Comparison of ENCODE assay signal across 15 mouse cellular contexts in the genomic region with DNA sequence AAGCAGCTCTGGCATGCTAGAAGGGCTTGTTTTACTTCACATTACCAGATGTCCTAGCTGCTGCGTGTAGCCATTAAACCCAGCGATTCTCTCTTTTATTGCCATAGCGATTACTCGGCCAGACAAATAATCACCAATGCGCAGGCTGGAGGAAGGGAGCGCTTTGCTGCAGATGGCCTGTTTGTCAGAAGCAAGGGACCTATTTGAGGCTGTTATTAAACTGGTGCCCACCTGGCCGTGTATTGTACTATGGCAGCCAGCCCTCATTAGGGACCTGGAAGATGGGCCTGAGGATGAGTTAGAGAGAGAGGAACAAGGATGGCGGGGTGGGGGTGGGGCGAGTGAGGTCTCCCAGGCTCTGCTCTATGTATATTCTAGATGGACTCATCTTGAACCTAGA. TPM values are rescaled to one million over a fixed set of nuclear protein-coding genes. Genes with fewer than 3 reads are reported as not detected.
DNase-seq lines count a peak whose midpoint lies in the region; ATAC-seq and TF ChIP-seq lines count a peak whose summit lies in the region.
"Had no signal": no experiment of that assay in that cellular context is flagged by ENCODE, and none has a peak within 500 bp of the region (broad histone marks: within the 10 kb centered on the region; RNA-seq: fewer than 3 reads in every experiment).

No protein-coding gene starts in this region.

- H3K4me1 ChIP-seq in neural tube, embryonic 11.5 days (ENCODE audit: control insufficient read depth, insufficient read depth, low read length): no peaks in the 10 kb centered on the region
- no peaks in the 10 kb centered on the region for H3K4me1 ChIP-seq in liver, postnatal 0 days (ENCODE audit: insufficient read depth)

- H3K36me3 ChIP-seq in neural tube, embryonic 11.5 days (ENCODE audit: control insufficient read depth, insufficient read depth, low read length): no peaks in the 10 kb centered on the region
- 0 out of 2 replicates have a peak, but pooled peaks cover 4% of the 10 kb centered on the region for H3K36me3 ChIP-seq in liver, postnatal 0 days (replicated peaks; ENCODE audit: insufficient read depth, low read length)
- H3K36me3 ChIP-seq: embryonic facial prominence, embryonic 15.5 days; heart, embryonic 15.5 days had no signal

- TF ChIP-seq EP300 in liver, postnatal 0 days (IDR thresholded peaks at IDR 0.05; ENCODE audit: low read depth): no peak

- H3K9me3 ChIP-seq in neural tube, embryonic 11.5 days (ENCODE audit: control insufficient read depth, low read length): no peaks in the 10 kb centered on the region
- no peaks in the 10 kb centered on the region for H3K9me3 ChIP-seq in liver, postnatal 0 days (ENCODE audit: low read length)
- H3K9me3 ChIP-seq: embryonic facial prominence, embryonic 15.5 days; heart, embryonic 15.5 days had no signal

- H3K9ac ChIP-seq in neural tube, embryonic 11.5 days (ENCODE audit: low read length): no peak overlapping the region
- no peak overlapping the region for H3K9ac ChIP-seq in liver, postnatal 0 days (replicated peaks)
- H3K9ac ChIP-seq: embryonic facial prominence, embryonic 15.5 days; heart, embryonic 15.5 days had no signal

- H3K27me3 ChIP-seq in neural tube, embryonic 11.5 days (ENCODE audit: control insufficient read depth, insufficient read depth, low read length): no peaks in the 10 kb centered on the region
- no peaks in the 10 kb centered on the region for H3K27me3 ChIP-seq in liver, postnatal 0 days (ENCODE audit: insufficient read depth, low read length)

- peak; percentile 45 to 51 for DNase-seq in cerebellum, postnatal 10 days
- no peak for DNase-seq in cerebellum, postnatal 25 days
- peak; percentile 30 for DNase-seq in neural tube, embryonic 11.5 days (ENCODE audit: low spot score)
- DNase-seq in neural tube, embryonic 10.5 days (ENCODE audit: extremely low spot score, low spot score): no peak
- DNase-seq in mesoderm, embryonic 11.5 days (ENCODE audit: low read depth, low spot score): peak; percentile 29
- no peak for DNase-seq in liver, postnatal 0 days
- no peak for DNase-seq in kidney, postnatal 10 days
- DNase-seq in left cerebral cortex, adult 18-20 months (ENCODE audit: low spot score in 2 of 2): no peak
- DNase-seq: adrenal gland, postnatal 36 days; cerebellum, adult 11 months; kidney, adult 8-10 months; lung, postnatal 10 days; right cerebral cortex, postnatal 14 days had no signal

- no peak for TF ChIP-seq CTCF in liver, postnatal 0 days (IDR thresholded peaks at IDR 0.05; ENCODE audit: low read depth)

- no peak overlapping the region for H3K27ac ChIP-seq in neural tube, embryonic 11.5 days (ENCODE audit: low read depth, low read length)
- H3K27ac ChIP-seq in liver, postnatal 0 days (ENCODE audit: low read depth): no peak overlapping the region
- H3K27ac ChIP-seq: embryonic facial prominence, embryonic 15.5 days; heart, embryonic 15.5 days had no signal

- no peak overlapping the region for H3K4me3 ChIP-seq in neural tube, embryonic 11.5 days (ENCODE audit: low read depth, low read length)
- H3K4me3 ChIP-seq in liver, postnatal 0 days (ENCODE audit: low read depth, low read length): no peak overlapping the region
- H3K4me3 ChIP-seq: embryonic facial prominence, embryonic 15.5 days; heart, embryonic 15.5 days had no signal

- no peak overlapping the region for H3K4me2 ChIP-seq in neural tube, embryonic 11.5 days (ENCODE audit: low read depth)
- no peak overlapping the region for H3K4me2 ChIP-seq in liver, postnatal 0 days (ENCODE audit: low read depth, low read length)
- H3K4me2 ChIP-seq: embryonic facial prominence, embryonic 15.5 days; heart, embryonic 15.5 days had no signal

- WGBS in neural tube, embryonic 11.5 days: 44% methylated on average over 9 of the region's 9 CpGs
- 80% methylated on average over 9 of the region's 9 CpGs for WGBS in liver, postnatal 0 days (ENCODE audit: insufficient replicate concordance)

- ATAC-seq in neural tube, embryonic 11.5 days (ENCODE audit: insufficient read depth, low FRiP score, low TSS enrichment): peak; percentile 56; the same call in 1 of the 2 replicates
- no peak for ATAC-seq in liver, postnatal 0 days

RNA-seq across cellular contexts. Expression of a gene that starts 58.8 kb away (rescaled TPM):
- polyA plus RNA-seq in neural tube, embryonic 11.5 days (2014; fragmentation: Nextera tagmentation; extraction: Ambion mirVana): 302 and 309 TPM in 2 replicates
- 102 and 110 TPM in 2 replicates for polyA plus RNA-seq in liver, postnatal 0 days (2015; fragmentation: Nextera tagmentation; extraction: Ambion mirVana)
- total RNA-seq in left cerebral cortex, adult 18-20 months (2021): 10 to 100 TPM; 62.7 to 66.2 TPM

Comparison
In these comparisons a context has a peak if more than half of its experiments do, and no peak if none do; other contexts are left out.
1. DNase-seq: peak in cerebellum, postnatal 10 days (2 of 2), neural tube, embryonic 11.5 days (single experiment) and mesoderm, embryonic 11.5 days (single experiment); none in cerebellum, postnatal 25 days (0 of 2), neural tube, embryonic 10.5 days (single experiment), liver, postnatal 0 days (single experiment), kidney, postnatal 10 days (single experiment) and left cerebral cortex, adult 18-20 months (0 of 2).